Mouse (Mus musculus): ENCODE measurements around the gene 2010109A12Rik. TPM values are rescaled to one million over a fixed set of nuclear protein-coding genes. Genes with fewer than 3 reads are reported as not detected.

Gene 2010109A12Rik
- polyA plus RNA-seq, 1 experiment from 2014 or later, result 1.9 TPM

DNA sequence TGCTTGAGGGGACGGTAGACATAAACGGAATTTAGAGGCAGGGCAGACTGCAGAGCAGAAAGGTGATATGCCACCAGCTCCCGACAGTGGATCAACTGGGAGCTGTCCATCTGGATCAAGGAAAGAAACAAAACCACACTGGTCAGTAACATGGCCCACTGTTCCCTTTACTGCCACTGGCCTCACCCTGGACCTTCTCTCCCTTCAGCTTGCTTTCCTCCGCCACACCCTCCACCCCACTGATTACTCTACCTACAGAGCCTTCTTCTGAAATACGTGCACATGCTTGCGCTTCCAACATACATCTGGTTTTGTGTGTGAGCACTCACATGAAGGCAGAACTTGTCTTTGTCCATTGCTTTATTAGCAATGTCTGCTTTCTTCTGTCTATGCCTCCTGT lies 23.0 kb upstream of the 2010109A12Rik start:
- H3K27ac ChIP-seq (ENCODE audit: low read length), result no peak overlapping the region
- no peak overlapping the region for H3K4me3 ChIP-seq (ENCODE audit: low read depth, low read length)
- ATAC-seq (ENCODE audit: low read depth), result no peak
- H3K36me3 ChIP-seq (ENCODE audit: control insufficient read depth, insufficient read depth), result peaks cover 29% of the 10 kb centered on the region
- WGBS (ENCODE audit: insufficient replicate concordance), result 88% methylated on average over 6 of the region's 6 CpGs
- no peak overlapping the region for H3K9ac ChIP-seq (ENCODE audit: low read depth, low read length)
- H3K4me1 ChIP-seq (ENCODE audit: control insufficient read depth, low read depth, low read length), result no peaks in the 10 kb centered on the region
- H3K27me3 ChIP-seq (ENCODE audit: control insufficient read depth, insufficient read depth, low read depth, low read length), result no peaks in the 10 kb centered on the region
- no peaks in the 10 kb centered on the region for H3K9me3 ChIP-seq (replicated peaks; ENCODE audit: control insufficient read depth, low read length)
- no peak overlapping the region for H3K4me2 ChIP-seq (ENCODE audit: low read depth, low read length)

DNA sequence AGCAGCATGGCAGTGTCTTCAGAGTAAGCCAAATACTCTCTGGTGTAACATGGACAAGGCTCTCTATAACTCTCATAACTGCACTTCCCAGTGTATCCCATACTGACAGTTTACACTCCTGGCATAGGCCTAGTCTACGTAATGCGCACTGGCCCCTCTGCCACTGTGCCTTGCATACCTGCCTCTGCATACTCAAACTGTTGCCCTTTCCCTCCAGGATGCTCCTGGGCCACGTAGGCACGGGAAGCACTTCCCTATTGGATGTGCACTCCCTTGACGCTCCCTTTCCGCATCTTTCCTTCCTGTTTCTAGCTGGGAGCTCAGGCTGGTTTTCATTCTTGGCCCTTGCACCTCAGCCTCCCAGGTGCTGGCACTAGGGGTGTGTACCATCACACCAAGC lies 21.8 kb upstream of the 2010109A12Rik start:
- no peak for ATAC-seq (ENCODE audit: low read depth)
- no peak overlapping the region for H3K4me3 ChIP-seq (ENCODE audit: low read depth, low read length)
- no peak overlapping the region for H3K27ac ChIP-seq (ENCODE audit: low read length)
- H3K9ac ChIP-seq (ENCODE audit: low read depth, low read length), result no peak overlapping the region
- 88% methylated on average over 6 of the region's 6 CpGs for WGBS (ENCODE audit: insufficient replicate concordance)
- H3K36me3 ChIP-seq (ENCODE audit: control insufficient read depth, insufficient read depth), result peaks cover 33% of the 10 kb centered on the region
- no peak overlapping the region for H3K4me2 ChIP-seq (ENCODE audit: low read depth, low read length)
- no peaks in the 10 kb centered on the region for H3K9me3 ChIP-seq (replicated peaks; ENCODE audit: control insufficient read depth, low read length)
- no peaks in the 10 kb centered on the region for H3K4me1 ChIP-seq (ENCODE audit: control insufficient read depth, low read depth, low read length)
- no peaks in the 10 kb centered on the region for H3K27me3 ChIP-seq (ENCODE audit: control insufficient read depth, insufficient read depth, low read depth, low read length)

GRCm38 (mm10) chr5:93189607-93190006 lies 16.7 kb upstream of the 2010109A12Rik start:
- Histone ChIP-seq H3K9ac (ENCODE audit: low read depth, low read length) (no peak overlapping the region), H3K9me3 (replicated peaks; ENCODE audit: control insufficient read depth, low read length) (no peaks in the 10 kb centered on the region), H3K27ac (ENCODE audit: low read length) (no peak overlapping the region), H3K4me3 (ENCODE audit: low read depth, low read length) (no peak overlapping the region), H3K27me3 (ENCODE audit: control insufficient read depth, insufficient read depth, low read depth, low read length) (no peaks in the 10 kb centered on the region), H3K36me3 (ENCODE audit: control insufficient read depth, insufficient read depth) (peaks cover 26% of the 10 kb centered on the region), H3K4me1 (ENCODE audit: control insufficient read depth, low read depth, low read length) (no peaks in the 10 kb centered on the region; the same call in 1 of the 2 replicates), H3K4me2 (ENCODE audit: low read depth, low read length) (no peak overlapping the region)
- 78% methylated on average over 3 of the region's 3 CpGs for WGBS (ENCODE audit: insufficient replicate concordance)
- ATAC-seq (ENCODE audit: low read depth), result no peak

- Histone ChIP-seq H3K9ac (ENCODE audit: low read depth, low read length) (no peak overlapping the region), H3K9me3 (replicated peaks; ENCODE audit: control insufficient read depth, low read length) (no peaks in the 10 kb centered on the region), H3K4me2 (ENCODE audit: low read depth, low read length) (no peak overlapping the region), H3K27me3 (ENCODE audit: control insufficient read depth, insufficient read depth, low read depth, low read length) (no peaks in the 10 kb centered on the region), H3K4me3 (ENCODE audit: low read depth, low read length) (no peak overlapping the region), H3K36me3 (ENCODE audit: control insufficient read depth, insufficient read depth) (peaks cover 23% of the 10 kb centered on the region), H3K27ac (ENCODE audit: low read length) (no peak overlapping the region), H3K4me1 (ENCODE audit: control insufficient read depth, low read depth, low read length) (no peaks in the 10 kb centered on the region; the same call in 1 of the 2 replicates)
- 92% methylated on average over 5 of the region's 5 CpGs for WGBS (ENCODE audit: insufficient replicate concordance)
- no peak for ATAC-seq (ENCODE audit: low read depth)
These were observed 15.9 kb upstream of the 2010109A12Rik start for GRCm38 (mm10) chr5:93190428-93190827.

GRCm38 (mm10) chr5:93198232-93198631 lies 8.1 kb upstream of the 2010109A12Rik start:
- Histone ChIP-seq H3K9me3 (replicated peaks; ENCODE audit: control insufficient read depth, low read length) (no peaks in the 10 kb centered on the region), H3K27me3 (ENCODE audit: control insufficient read depth, insufficient read depth, low read depth, low read length) (no peaks in the 10 kb centered on the region), H3K4me3 (ENCODE audit: low read depth, low read length) (no peak overlapping the region), H3K4me1 (ENCODE audit: control insufficient read depth, low read depth, low read length) (no peaks in the 10 kb centered on the region; the same call in 1 of the 2 replicates), H3K4me2 (ENCODE audit: low read depth, low read length) (no peak overlapping the region), H3K27ac (ENCODE audit: low read length) (no peak overlapping the region), H3K36me3 (ENCODE audit: control insufficient read depth, insufficient read depth) (peaks cover 33% of the 10 kb centered on the region), H3K9ac (ENCODE audit: low read depth, low read length) (no peak overlapping the region)
- ATAC-seq (ENCODE audit: low read depth), result no peak
- 67% methylated on average over 3 of the region's 3 CpGs for WGBS (ENCODE audit: insufficient replicate concordance)

GRCm38 (mm10) chr5:93201181-93201580 lies 5.1 kb upstream of the 2010109A12Rik start:
- no peak for ATAC-seq (ENCODE audit: low read depth)
- H3K27ac ChIP-seq (ENCODE audit: low read length), result no peak overlapping the region
- no peak overlapping the region for H3K4me2 ChIP-seq (ENCODE audit: low read depth, low read length)
- WGBS (ENCODE audit: insufficient replicate concordance), result 86% methylated on average over 1 of the region's 1 CpGs
- peaks cover 33% of the 10 kb centered on the region for H3K36me3 ChIP-seq (ENCODE audit: control insufficient read depth, insufficient read depth)
- H3K27me3 ChIP-seq (ENCODE audit: control insufficient read depth, insufficient read depth, low read depth, low read length), result no peaks in the 10 kb centered on the region
- no peak overlapping the region for H3K9ac ChIP-seq (ENCODE audit: low read depth, low read length)
- no peaks in the 10 kb centered on the region for H3K9me3 ChIP-seq (replicated peaks; ENCODE audit: control insufficient read depth, low read length)
- peaks cover 7% of the 10 kb centered on the region for H3K4me1 ChIP-seq (ENCODE audit: control insufficient read depth, low read depth, low read length)
- H3K4me3 ChIP-seq (ENCODE audit: low read depth, low read length), result no peak overlapping the region

DNA sequence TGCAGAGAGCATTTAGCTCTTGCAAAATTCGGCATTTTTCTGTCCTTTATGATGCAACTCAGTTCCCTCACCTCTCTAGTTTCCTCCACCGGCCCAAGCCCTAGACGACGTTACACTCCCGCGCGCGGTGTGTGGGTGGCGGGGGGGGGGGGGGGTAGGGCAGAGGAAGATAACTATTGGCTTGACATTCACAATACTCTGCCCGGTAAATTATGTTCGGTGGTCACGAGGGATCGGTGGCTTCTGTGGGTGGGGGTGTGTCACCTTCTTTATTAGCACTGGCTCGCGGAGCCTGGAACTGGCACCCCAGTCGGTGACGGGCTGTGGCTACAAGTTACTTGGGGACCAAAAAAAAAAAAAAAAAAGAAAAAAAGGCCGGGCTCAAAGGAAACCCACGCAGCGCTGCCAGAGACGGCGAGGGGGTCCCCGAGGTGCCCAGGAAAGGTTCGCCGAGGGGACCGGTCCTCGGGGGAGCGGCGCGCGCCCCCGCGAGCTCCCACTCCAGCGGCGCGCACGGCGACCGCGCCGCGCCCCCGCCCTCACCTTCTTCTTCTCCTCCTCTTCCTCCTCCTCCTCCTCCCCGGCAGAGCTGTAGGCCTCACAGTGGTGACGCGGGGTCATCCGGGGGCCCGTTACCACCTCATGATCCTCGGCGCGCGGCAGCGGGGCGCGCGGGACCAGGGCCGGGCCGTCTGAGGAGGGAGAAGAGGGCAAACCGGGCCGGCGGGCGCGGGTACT lies 778 bp upstream of the 2010109A12Rik start:
- Histone ChIP-seq H3K27me3 (ENCODE audit: control insufficient read depth, insufficient read depth, low read depth, low read length) (no peaks in the 10 kb centered on the region), H3K9me3 (replicated peaks; ENCODE audit: control insufficient read depth, low read length) (no peaks in the 10 kb centered on the region), H3K4me1 (ENCODE audit: control insufficient read depth, low read depth, low read length) (peaks cover 13% of the 10 kb centered on the region), H3K4me2 (ENCODE audit: low read depth, low read length) (peak overlapping the region; percentile 88), H3K36me3 (ENCODE audit: control insufficient read depth, insufficient read depth) (peaks cover 12% of the 10 kb centered on the region), H3K27ac (ENCODE audit: low read length) (peak overlapping the region; percentile 89), H3K9ac (ENCODE audit: low read depth, low read length) (peak overlapping the region; percentile 92), H3K4me3 (ENCODE audit: low read depth, low read length) (peak overlapping the region; percentile 90)
- under 1% methylated on average over 61 of the region's 63 CpGs for WGBS (ENCODE audit: insufficient replicate concordance)
- ATAC-seq (ENCODE audit: low read depth), result peak; percentile 51

DNA sequence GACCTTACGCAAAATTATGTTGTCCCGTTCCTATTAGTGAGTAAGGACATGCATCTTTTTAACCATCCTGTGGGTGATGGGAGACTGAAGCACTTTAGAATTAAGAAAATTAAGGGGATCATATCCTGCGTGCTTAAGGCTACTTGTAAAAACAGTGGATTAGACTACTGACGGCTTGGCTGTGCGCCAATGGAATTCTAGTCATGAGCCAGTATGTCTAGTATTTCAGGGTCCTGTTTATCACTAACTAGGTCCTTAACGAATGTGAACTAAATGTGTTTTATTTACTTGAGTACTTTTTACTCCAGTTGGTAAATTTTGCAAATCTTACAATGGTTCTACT lies 659 bp downstream of the 2010109A12Rik start:
- WGBS (ENCODE audit: insufficient replicate concordance), result 4% methylated on average over 6 of the region's 6 CpGs

DNA sequence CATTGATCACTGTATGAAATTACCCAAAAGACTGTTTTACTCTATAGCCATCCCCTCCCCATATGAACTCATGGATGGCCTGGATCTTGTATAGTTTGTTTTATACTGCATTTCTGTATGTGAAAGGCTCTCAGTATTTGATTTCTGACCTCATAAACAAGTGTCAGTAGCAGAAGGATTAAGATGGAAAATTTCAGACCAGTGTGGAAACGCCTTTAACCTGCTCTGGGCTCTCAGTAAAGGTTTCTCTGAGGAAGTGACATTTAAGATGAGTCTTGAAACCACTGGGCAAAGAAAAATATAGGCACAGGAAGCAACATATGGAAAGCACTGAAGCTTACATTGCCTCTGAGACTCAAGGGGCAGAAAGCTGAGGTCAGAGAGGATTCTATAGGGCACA lies 1.2 kb downstream of the 2010109A12Rik start:
- Histone ChIP-seq H3K36me3 (ENCODE audit: control insufficient read depth, insufficient read depth) (no peaks in the 10 kb centered on the region), H3K4me3 (ENCODE audit: low read depth, low read length) (no peak overlapping the region), H3K27me3 (ENCODE audit: control insufficient read depth, insufficient read depth, low read depth, low read length) (no peaks in the 10 kb centered on the region), H3K27ac (ENCODE audit: low read length) (no peak overlapping the region), H3K9ac (ENCODE audit: low read depth, low read length) (no peak overlapping the region), H3K9me3 (replicated peaks; ENCODE audit: control insufficient read depth, low read length) (no peaks in the 10 kb centered on the region), H3K4me2 (ENCODE audit: low read depth, low read length) (peak overlapping the region; percentile 82; the same call in 1 of the 2 replicates), H3K4me1 (ENCODE audit: control insufficient read depth, low read depth, low read length) (peaks cover 13% of the 10 kb centered on the region)
- ATAC-seq (ENCODE audit: low read depth), result no peak
- 81% methylated on average over 1 of the region's 1 CpGs for WGBS (ENCODE audit: insufficient replicate concordance)

More for the DNA sequence above, 659 bp downstream of the 2010109A12Rik start:
- peaks cover 3% of the 10 kb centered on the region; the same call in 1 of the 2 replicates for H3K36me3 ChIP-seq (ENCODE audit: control insufficient read depth, insufficient read depth)
- no peaks in the 10 kb centered on the region for H3K27me3 ChIP-seq (ENCODE audit: control insufficient read depth, insufficient read depth, low read depth, low read length)
- peak overlapping the region; percentile 82 for H3K4me2 ChIP-seq (ENCODE audit: low read depth, low read length)
- peak overlapping the region; percentile 89 for H3K27ac ChIP-seq (ENCODE audit: low read length)
- ATAC-seq (ENCODE audit: low read depth), result no peak
- peaks cover 13% of the 10 kb centered on the region for H3K4me1 ChIP-seq (ENCODE audit: control insufficient read depth, low read depth, low read length)
- H3K9me3 ChIP-seq (replicated peaks; ENCODE audit: control insufficient read depth, low read length), result no peaks in the 10 kb centered on the region
- peak overlapping the region; percentile 90 for H3K4me3 ChIP-seq (ENCODE audit: low read depth, low read length)
- H3K9ac ChIP-seq (ENCODE audit: low read depth, low read length), result peak overlapping the region; percentile 92

Measured in liver, embryonic 16.5 days (tissue).